Mouse (Mus musculus): ENCODE data around the gene 4930595D18Rik.

DNA sequence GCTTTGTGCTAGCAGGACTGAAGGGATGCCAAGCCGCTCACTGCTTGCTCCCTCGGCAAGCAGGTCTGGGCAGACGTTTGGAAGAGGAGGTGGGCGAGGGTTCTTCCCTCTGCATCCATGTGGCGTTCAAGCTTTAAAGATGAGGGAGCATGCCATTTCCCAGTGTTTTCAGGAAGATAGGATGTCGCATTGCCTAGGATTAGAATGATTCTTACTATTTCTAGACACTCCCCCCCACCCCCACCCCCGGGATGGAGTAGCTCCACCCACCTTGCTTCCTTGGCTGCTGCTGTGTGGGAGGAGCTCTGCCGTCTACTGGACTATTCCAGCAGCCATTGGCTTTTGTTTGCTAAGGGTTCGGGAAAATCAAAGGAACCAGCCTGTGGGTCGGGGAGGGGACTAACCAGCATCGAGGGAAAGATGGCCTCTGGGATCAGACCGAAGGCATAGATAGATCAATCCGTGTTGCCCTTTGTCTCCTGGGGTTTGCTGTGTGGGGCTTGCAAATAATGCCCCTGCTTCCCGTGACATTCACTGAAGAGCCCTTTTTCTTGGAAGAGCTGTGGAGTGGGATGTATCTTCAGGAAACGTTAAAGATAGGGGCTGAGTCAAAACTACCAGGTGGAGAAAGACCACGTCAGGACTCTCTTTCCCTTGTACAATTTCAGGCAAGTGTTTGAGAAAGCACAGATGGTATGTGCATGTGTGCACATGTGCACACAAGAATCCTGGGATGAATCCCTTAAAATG is 21.8 kb downstream of the 4930595D18Rik start:
- TF ChIP-seq CTCF (IDR thresholded peaks at IDR 0.05 in 2 of 3, conservative IDR thresholded peaks at IDR 0.05 in 1 of 3; ENCODE audit: control insufficient read depth in 1 of 3, insufficient read depth in 1 of 3, low read depth in 2 of 3, low read length in 3 of 3, poor library complexity in 1 of 3, severe bottlenecking in 1 of 3) (no peak), EP300 (IDR thresholded peaks at IDR 0.05; ENCODE audit: low read depth in 1 of 2, low read length in 2 of 2) (no peak), USF1 (IDR thresholded peaks at IDR 0.05; ENCODE audit: low read depth, low read length) (no peak), MAFK (IDR thresholded peaks at IDR 0.05; ENCODE audit: borderline replicate concordance, low read depth, low read length) (no peak)

All from MEL (cell line).